Mouse (Mus musculus) c-Kit-positive CD71-negative TER-119-negative erythroid progenitor cells, embryonic 14.5 days (primary cell): ENCODE data around the gene Ssh1.

ENCODE experiments used
- DNase-seq: peaks from one replicate; pipeline ENCODE4 v3.0.0-alpha.2; 2013; ENCODE audit warnings: low read depth

The Ssh1 gene

DNA sequence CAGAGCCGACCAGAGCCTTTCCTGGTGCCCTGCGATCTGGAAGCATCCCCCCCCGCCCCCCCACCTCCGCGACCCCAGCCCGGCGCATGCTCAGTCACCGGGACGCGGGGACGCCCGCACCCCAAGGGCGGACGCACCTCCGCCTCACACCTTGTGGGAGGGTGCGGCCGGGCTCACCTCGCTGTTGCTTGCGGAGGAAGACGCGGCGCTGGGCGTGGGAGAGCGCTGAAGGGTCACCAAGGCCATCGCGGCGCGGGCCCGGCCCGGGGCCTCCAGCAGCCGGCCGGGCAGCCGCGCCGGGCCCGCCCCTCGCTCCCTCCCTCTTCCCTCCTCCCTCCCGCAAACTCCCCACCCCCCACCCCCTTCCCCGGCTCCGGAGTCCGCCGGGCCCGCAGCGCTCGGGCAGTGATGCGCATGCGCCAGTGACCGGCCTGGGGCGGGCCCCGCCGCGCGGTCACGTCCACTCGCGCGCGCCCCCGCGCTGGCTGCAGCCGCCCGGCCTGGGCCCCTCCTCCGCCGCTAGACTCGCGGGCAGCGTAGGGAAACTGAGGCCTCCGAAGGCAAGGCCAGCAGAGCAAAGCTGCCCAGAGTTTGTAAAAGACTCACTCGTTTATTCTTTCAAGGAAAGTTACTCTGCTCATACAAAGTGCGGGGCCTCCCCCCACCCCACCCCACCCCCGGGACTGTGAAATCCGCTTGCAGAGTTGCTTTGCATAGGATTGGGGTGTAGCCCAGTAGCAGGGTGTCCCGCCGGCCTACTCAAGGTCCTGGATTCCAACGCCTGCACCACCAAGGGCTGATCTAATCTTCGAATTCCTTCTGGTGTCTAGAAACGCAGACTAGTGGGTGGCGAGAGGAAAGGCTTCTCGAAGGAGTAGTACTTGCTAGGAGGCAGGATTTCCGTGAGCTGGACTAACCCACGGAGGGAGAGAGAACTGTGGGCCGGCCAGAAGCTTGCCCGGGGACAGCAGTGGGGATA is at the start of gene Ssh1:
Gene Ssh1 (minus strand): TSS at position 408 of the 979 bp plus-strand sequence.
- DNase-seq = no peak

DNA sequence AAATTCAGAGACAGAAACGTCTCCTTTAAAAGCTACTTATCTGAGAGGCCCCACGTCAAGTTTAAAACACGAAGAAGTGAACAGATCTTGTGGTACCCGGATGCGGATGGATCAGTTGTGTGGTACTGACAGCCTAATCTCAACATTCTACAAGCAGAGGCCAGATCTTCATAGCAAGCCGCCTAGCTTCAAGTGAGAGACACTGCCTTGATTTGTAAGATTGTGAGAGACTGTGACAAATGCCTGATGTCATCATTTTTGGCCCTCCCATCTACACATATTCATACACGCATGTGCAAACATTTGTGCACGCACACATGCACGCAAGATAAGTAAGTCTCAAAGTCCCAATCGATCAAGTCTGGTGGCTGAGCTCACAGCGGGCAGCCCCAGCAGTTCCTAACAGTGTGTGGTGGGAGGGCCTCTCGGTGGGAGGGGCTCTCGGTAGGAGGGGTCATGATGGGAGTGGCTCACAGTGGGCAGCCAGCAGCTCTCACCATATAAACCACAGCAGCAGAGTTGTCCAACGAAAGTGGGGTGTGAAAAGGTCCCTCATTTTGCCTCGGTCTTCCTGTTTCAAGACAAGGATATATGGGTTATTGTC is 47.7 kb upstream of the Ssh1 start:
- peak; percentile 32 for DNase-seq

DNA sequence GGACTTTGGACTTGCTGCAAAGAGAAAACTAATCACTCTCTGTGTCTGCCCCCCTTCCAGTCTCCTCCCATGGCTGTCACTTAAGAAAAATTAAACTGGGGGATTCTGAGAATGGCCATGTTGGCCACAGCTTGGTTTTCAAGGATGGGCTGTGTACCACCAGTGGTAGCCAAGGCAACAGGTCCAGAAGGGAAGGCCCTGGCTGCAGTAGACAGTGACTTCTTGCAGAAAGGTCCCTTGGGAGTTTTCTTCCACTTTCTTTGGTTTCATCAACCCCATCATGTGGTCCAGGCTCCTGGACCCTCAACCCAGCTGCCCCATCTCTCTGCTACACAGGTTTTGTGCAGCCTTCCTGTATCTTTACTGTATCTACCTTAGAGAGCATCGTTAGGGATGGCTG is 47.2 kb upstream of the Ssh1 start:
- DNase-seq = no peak

DNA sequence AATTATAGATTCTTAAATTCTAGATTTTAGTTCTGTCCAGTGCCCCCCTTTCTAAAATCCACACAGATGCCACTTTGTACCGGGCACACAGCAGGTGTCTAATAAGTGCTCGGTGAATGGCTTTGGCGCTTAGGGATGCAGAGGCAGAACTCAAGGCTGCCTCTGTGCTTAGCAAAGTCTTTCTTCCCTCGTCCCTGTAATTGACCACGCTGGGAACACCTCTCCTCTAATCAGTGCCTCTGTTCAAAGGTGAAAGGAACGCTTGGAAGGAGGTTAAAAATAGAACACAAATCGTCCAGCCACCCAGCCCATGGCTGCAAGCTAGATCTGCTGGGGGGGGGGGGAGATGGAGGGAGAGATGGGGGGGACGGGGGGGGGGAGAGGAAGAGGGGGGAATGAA is 46.8 kb upstream of the Ssh1 start:
- DNase-seq = no peak

DNA sequence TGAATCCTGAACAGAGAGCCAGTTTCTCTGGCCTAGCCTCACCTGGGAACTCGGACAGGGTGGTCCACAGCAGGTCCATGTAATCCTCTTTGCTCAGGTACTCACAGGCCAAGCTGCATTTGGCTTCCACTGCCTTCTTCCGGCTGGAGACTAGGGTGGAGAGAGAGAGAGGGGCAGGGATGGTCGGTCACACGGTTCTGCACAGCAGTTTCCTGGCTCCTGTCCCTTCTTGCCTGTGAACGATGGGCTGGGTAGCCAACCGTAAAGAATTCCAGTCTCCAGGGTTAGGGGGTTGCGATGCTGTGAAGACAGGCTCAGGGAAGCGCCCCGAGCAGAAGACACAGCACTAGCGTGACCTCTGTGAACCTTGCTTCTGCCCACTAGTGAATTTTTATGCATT is 41.4 kb upstream of the Ssh1 start:
- DNase-seq = no peak

DNA sequence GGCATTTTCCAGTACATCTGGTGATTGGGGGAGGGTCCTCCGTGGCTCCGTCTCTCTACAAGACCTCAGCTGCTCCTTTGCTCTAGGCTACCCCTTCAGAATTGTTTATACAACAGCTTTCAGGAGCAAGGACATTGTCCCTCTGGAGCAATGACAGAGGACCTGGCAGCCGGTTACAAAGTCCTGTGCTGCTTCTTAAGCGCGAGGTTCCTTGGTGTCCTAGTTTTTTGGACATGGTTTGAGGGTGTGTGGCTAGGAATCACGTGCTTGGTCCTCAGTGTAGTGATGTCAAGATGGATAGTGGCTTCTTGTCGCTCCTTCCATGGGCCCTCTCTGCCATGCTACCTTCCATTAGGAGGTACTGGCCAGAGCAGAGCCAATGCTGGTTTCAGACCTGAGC is 40.7 kb upstream of the Ssh1 start:
- no peak for DNase-seq

DNA sequence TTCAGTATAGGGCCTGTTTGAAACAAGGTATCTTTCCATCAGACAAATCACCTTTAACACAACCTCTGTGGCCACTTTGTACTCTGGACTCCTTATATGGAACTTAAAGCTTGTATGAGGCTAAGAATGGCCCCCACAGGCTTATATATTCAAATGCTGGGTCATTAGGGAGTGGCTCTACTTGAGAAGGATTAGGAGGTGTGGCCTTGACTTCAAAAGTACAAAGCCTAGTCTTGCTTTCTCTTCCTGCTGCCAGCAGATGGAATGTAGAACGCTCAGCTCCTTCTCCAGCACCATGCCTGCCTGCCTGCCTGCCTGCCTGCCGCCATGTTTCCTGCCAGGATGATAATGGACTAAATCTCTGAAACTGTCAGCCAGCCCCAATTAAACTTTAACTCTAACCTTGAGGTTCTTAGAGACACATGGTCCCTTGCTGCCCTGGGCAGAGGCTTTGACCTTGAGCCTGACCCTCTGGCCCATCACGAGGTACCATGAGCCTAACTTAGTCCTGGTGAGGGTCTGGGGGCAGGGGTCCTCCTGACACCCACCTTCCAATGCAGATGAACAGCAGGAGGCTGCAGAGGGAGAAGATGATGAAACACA is 38.6 kb upstream of the Ssh1 start:
- DNase-seq = no peak

DNA sequence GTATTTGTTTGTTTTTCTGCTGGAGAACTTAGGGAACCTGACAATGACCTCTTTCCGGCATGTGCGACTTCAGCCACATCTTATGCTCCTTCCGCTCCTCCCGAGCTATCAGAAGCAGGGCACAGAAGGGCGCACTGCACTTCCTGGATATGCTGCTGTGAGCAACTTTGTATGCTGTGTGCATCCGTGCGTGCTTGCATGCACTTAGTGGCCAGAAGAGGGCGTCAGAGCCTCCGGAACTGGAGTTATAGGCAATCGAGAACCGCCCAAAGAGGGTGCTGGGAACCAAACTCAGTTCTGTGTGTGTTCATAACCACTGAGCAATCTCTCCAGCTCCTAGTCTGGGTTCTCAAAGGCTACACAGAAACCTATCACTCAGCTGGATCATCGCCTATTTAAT is 37.0 kb upstream of the Ssh1 start:
- DNase-seq = no peak

DNA sequence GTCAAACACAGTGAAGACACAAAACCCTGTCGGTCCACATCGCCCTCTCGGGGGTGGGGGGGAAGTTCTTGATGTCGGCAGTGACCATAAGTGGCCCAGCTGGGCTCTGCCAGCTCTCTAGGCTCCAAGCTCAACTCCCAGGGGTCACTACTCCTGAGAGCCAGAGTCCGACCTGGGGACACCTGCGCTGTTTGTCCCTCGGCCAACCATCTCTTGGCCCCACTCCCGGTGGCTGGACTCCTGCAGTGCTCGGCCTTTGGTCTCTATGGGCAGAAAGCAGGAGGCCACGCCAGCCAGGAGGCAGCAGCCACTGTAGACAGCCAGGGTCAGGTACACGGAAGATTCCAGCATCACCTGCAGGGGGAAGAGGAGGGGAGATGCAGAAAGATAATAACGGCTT is 34.4 kb upstream of the Ssh1 start:
- DNase-seq = no peak

DNA sequence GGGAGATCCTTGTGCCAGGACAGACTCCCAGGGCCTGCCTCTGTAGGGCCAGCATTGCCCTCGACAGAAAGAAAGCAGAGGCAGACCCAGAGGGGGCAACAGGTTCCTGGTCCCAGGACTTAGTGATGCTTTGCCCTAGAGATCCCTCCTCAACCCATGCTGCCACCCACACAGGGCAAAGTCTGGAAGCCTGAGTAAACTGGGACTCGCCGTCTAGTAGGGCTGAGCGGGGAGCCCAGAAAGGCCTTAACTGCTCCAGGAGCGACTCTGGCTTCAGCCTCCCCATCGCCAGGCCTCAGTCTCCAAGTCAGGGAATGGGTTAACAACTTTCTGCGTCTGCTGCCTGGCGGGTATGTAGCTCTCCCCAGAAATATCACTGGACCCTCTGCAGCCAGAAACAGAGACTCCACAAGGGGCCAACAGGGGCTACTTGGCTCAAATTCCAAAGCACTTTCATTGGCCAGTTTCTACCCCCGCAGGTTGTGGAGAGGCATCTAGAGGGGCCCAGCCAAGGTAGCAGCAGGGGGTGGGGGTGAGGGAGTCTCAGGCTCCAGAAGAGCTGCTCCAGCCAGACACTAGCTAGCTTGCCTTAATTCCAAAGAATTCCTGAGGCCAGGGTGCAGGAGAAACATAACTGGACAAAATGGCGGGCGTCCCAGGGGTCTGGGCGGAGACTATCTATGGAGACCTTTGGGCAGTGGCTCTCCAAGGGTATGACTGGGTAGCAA is 33.7 kb upstream of the Ssh1 start:
- no peak for DNase-seq

DNA sequence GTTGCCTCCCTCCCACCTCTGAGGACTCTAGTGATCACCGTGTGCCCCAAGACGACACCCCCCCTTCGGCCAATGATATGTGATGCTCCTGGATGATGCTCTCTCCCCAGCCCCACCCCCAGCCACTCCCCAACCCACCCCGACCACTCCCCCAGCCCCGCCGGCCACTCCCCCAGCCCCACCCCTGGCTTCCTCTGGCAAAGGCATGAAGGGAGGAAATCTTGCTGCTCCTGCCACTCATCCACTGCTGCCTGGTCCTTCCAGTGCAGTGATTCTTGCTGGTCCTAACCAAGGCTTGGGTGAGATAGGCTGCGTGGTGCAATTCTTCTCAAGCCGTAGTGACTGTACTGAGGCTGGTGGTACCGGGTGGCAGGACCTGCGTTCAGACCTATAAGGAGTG is 31.2 kb upstream of the Ssh1 start:
- DNase-seq = no peak

DNA sequence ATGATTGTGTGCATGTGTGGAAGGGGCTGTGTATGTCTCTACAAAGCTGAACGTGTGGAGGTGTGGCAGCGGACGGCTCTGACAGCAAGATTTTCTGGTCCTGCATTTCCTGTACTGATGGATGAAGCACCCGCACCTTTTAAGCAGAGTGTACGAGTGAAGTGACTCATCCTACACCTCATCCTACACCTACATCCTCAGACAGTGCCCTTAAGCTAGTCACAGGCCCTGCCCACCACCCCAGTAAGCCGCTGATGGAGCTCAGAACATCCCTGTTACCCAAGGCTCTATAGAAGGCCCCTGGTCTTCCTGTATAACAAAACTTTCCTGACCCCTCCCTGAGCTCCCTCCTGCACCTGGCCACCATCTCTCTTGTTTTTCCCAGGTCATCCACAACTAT is 30.7 kb upstream of the Ssh1 start:
- no peak for DNase-seq

DNA sequence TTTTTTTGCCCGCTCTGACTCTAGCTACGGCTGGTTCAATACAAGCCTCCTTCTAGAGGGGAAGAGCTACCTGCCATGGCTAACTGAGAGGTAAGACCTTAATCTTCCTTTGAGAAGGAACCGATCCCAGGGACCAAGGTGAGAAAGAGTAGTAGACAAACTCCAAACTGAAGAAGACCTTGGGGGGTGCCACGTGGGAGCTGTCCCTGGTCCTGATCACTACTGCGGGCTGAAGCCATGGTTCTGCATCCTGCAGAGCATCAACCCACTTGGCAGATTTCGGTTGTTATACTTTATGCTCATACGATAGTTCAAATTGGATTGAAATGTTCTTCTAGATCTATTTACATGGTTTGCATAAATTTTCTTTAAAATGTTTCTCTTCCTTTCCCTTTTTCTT is 21.4 kb upstream of the Ssh1 start:
- no peak for DNase-seq

DNA sequence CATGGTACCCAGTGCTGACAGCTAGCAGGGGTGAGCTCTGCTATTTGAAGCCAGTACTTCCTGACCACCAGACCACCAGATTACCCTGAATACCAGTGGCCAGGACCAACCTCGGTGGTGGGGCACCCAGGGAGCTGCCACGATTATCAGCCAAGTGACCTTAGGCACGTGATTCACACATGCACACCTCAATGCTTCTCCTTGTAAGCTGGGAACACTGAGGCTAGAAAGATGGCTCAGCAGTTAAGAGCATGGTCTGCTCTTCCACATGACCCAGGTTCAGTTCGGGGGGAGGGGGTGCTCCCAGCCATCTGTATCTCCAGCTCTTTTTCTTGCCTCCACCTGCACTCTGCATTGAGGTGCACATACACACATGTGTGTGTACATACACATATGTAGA is 15.4 kb upstream of the Ssh1 start:
- no peak for DNase-seq

DNA sequence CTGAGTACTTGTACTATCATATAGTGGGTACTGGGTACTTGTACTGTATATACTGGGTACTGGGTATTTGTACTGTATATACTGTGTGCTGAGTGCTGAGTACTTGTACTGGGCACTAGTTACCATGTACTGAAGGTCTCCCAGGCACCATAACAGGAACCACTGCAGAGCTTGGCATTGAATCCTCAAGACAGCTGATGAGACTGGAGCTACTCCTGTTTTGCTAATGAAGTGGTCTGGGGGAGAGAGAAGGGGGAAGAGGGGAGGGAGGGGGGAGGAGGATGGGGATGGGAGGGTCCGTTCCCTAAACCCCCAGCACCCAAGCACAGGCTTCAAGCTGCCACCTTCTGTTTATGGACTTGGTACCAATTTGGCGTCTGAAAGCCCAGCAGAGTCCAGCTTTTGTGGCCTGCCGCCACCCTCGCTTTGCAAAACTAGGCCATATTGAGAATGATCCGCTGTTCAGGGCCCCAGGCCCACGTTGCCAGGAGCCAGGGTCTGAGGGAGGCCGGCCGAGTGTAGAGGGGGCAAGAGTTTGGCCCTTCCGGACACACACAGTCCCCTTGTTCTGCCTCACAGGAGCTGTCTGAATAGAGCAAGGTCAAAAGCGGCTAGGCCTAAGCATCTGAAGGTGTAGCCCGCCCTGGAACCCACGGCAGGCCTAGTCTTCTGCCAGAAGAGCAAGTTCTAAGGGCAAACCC is 14.2 kb upstream of the Ssh1 start:
- no peak for DNase-seq

DNA sequence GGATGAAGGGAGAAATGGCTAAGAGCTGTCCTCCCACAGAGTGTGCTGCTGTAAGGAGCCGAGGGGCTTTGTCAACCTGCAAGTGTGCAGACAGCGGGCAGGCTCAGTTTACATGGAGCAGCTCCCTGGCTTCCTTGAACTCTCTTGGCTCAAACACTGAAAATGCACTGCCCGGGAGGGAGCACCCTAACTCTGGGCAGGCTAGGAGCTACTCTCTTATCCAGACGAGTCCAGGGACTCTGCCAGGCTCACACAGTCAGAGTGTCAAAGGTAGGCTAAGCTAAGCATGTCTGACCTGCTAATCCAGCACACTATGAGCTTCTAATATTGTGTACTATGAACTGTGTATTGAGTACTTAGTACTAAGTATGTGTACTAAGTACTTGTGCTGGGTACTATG is 13.3 kb upstream of the Ssh1 start:
- no peak for DNase-seq

DNA sequence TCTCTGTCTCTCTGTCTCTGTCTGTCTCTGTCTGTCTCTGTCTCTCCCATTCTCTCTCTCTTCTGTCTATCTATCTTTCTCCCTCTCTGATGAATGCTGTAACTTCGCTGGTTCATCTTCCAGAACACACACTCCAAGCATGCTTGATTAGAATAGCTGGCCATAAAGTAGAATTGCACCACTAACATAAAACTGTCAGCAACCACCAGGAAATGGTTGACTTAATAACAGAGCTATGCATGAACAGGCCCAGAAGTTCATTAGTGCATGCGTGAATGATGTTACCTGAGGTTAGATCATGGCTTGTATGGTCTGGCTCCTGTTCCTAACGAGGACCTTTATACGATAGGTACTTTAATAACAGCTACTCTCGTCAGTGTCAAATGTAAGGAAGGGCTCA is 11.4 kb upstream of the Ssh1 start:
- no peak for DNase-seq

DNA sequence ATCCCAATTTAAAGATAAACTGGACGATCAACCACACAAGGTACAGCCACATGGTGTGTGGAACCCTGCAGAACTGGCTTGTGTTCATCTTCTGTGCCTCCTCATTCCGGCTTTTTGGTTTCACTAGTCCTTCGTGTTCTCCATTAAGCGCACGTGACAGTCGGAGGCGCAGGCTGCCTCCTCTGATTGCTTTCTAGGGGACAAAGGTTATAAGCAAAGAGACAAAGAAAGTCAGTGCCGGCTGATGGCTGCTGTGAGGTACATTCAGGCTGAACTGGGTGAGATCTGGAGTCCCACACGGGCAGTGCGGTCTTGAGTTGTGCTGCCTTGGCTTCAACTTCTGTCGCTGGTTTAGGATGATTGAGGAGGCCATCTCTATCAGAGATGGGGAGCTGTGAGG is 10.9 kb upstream of the Ssh1 start:
- DNase-seq = no peak

DNA sequence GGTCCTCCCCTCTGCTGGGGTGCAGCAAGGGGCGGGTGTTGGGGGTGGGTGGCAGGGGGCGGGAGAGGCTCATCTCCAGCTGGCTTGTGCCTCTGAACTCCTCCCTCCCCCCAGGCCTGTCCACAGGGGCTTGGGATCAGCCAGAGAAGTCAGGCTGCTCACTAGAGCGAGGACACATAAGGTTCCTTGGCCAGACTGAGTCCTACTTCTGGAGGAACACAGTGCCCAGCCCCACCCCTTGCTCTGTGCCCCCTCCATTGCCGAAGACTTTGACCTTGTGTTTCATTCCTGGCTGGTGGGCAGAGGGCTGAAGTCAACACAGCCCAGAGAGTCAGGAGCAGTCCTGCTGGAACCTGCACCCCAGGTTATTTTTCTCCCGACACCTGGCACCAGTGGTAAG is 9.8 kb upstream of the Ssh1 start, which contains the start of gene Dao:
Gene Dao (plus strand): TSS at position 162 of the 400 bp plus-strand sequence.
- DNase-seq = no peak

DNA sequence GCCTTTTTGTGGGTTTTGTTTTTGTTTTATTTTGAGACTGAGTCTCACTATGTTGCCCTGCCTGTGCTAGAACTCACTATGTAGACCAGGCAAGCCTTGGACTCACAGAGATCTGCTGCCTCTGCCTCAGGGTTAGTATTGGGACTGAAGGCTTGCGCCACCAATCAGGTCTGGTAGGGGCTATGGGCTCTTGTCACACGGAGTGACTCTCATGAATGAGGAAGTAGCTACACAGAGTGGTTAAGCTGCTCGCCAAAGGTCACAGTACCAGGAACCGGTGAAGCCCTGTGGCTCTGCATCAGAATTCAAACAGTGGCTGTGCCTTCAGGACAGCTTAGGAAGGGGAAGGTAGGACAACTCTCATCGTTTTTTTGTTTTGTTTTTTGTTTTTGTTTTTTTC is 5.7 kb upstream of the Ssh1 start:
- no peak for DNase-seq

DNA sequence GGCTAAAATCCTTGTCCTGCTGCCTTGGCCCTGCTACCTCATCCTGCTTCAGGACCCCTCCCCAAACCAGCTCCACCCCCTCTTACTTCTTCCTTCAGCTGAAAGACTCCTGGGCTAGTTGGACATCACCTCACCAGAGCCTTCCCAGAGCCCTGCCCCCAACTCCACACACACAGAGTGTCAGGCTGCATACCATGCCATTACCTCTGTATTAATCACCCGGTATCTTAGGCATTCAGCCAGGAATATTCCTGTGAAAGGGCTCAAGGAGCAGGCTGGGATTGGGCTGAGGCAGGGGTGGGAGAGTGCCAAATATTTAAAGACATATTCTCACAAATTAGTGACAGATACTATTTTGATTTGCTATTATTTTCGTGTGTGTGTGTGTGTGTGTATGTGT is 2.8 kb upstream of the Ssh1 start:
- DNase-seq = no peak

DNA sequence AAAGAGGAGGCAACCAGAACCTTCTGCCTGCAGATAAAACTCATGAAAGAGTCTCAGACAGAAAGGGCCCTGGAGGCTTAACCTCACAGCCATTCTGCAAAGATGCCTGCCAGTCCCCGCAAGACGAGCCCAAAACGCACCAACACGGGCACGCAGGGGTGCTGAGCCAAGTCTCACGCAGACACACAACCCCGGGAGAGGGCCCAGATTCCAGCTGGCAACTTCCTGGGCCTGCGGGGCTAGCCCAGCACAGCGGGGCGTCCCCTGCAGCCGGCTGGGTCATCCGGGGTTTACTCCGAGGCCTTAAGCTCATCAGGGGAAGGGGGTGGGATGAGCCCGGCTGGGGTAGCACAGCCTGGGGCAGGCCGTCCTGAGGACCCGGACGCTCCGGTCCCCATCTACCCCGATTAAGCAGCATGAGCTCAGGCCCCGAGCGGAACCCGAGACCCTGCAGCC is 635 bp downstream of the Ssh1 start:
- DNase-seq = no peak
